Mouse (Mus musculus) kidney, embryonic 15.5 days (tissue): ENCODE data around the gene Gm1673. TPM values are rescaled to one million over a fixed set of nuclear protein-coding genes. Genes with fewer than 3 reads are reported as not detected.
"Not testable (repeated sequence)": the region's sequence is repeated elsewhere in the genome, so short reads cannot be mapped to it uniquely, and the experiment has no call there.

Source experiments
- ATAC-seq: fragments of 200-750 bp; cut with Nextera tagmentation; replicated peaks from 2 replicates; pipeline ENCODE4 v1.8.0; 2017; ENCODE audit warnings: moderate TSS enrichment; ENCODE audit not compliant: low FRiP score
- H3K27ac ChIP-seq: fragments of 300-500 bp; sonication (generic); 2 replicates; pipeline ENCODE4 v1.5.1; 2015; ENCODE audit warnings: mild to moderate bottlenecking, inconsistent platforms
- H3K27me3 ChIP-seq: fragments of 300-500 bp; sonication (generic); 2 replicates; pipeline ENCODE4 v1.6.1; 2015; ENCODE audit warnings: inconsistent platforms
- H3K36me3 ChIP-seq: fragments of 300-500 bp; sonication (generic); 2 replicates; pipeline ENCODE4 v1.6.1; 2015; ENCODE audit warnings: inconsistent platforms
- H3K4me1 ChIP-seq: fragments of 300-500 bp; sonication (generic); 2 replicates; pipeline ENCODE4 v1.6.1; 2015; ENCODE audit warnings: inconsistent platforms
- H3K4me2 ChIP-seq: fragments of 300-500 bp; sonication (generic); 2 replicates; pipeline ENCODE4 v1.6.1; 2015; ENCODE audit warnings: moderate library complexity, mild to moderate bottlenecking, inconsistent platforms
- H3K4me3 ChIP-seq: fragments of 300-500 bp; sonication (generic); replicated peaks from 2 replicates; pipeline ENCODE4 v1.5.1; 2015; ENCODE audit warnings: mild to moderate bottlenecking, inconsistent platforms
- H3K9ac ChIP-seq: fragments of 300-500 bp; sonication (generic); 2 replicates; pipeline ENCODE4 v1.6.1; 2015; ENCODE audit warnings: mild to moderate bottlenecking, inconsistent platforms
- H3K9me3 ChIP-seq: fragments of 300-500 bp; sonication (generic); replicated peaks from 2 replicates; pipeline ENCODE4 v1.6.1; 2016; ENCODE audit warnings: inconsistent platforms
- WGBS: fragments of 180-500 bp; shearing (Covaris S2); methylation state at CpG from one replicate; pipeline ENCODE4 v1.1.7; 2015; ENCODE audit warnings: mixed read lengths; 5-methylcytosine and 5-hydroxymethylcytosine counted together
- polyA plus RNA-seq: library from polyadenylated mRNA; unstranded; fragments of >200 nt; fragmentation: Nextera tagmentation; extraction: Ambion mirVana; gene quantifications from 2 replicates; pipeline ENCODE4 v1.2.1, GENCODE M21; 2015

Gene Gm1673
- 105 TPM in 2 replicates for polyA plus RNA-seq

DNA sequence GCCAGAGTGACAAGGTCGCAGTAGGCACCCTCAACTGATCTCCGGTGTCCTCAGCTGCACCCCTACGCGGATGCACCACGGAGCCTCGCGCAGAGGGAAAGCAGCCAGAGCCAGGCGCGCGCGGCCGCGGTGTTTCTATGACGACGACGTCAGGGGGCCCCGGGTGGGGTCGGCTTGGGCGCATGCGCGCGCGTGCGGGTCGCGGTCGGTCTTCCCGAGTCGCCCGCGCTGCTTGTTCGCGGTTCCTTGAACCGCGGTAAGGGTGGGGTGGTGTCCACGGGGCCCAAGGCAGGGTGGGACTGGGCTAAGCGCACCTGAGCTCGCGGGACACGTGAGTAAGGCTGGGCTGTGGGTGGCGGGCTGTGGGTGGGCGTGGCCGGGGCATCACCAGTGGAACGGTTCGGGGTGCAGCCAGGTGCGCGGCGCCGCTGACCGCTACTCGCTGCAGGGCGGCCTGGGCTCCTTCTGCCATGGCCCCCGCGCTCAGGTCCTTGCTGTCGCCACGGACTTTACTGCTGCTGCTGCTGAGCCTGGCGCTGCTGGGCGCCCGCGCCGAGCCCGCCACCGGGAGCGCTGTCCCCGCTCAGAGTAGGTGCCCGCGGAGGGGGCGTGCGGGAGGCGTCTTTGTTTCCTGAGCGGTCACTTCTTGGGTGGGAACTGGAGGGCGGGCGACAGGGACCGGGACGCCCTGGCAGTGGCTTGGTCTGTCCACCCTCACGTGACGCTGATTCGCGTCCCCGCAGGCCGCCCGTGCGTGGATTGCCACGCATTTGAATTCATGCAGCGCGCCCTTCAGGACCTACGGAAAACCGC lies at the start of gene Gm1673:
TSS of gene Gm1673 (plus strand) at position 125 of the 813 bp plus-strand sequence.
- Histone ChIP-seq H3K27me3 (no peaks in the 10 kb centered on the region), H3K4me3 (peak within 1 kb of the TSS; percentile 90), H3K9ac (peak within 1 kb of the TSS; percentile 70), H3K4me2 (peak within 1 kb of the TSS; percentile 93), H3K9me3 (no peaks in the 10 kb centered on the region), H3K36me3 (no peaks in the 10 kb centered on the region), H3K27ac (peak within 1 kb of the TSS; percentile 75), H3K4me1 (peaks cover 25% of the 10 kb centered on the region)
- peak; percentile 90 for ATAC-seq
- WGBS = 1% methylated on average over 88 of the region's 88 CpGs

DNA sequence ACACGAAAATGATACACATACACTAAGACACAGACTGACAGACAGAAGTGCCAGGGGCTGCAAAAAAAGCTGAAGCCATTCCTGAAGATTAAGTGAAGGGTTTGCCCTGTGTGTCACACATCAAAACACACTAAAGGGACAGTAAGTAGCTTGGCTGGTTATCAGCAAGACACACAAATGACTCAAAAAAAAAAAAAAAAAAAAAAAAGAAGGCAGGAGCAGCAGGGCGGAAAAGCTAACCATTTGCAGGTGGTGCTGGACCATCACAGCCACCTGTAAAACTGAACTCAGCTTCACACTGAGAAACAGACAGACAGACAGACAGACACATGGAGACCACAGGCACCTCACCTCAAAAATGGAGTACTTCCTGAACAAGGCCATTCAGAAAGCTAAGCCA lies 49.2 kb upstream of the Gm1673 start:
- Histone ChIP-seq H3K4me2 (peak overlapping the region; percentile 74), H3K36me3 (peaks cover 42% of the 10 kb centered on the region), H3K9me3 (peaks cover 4% of the 10 kb centered on the region; the same call in 1 of the 2 replicates), H3K4me1 (peaks cover 25% of the 10 kb centered on the region), H3K27ac (no peak overlapping the region), H3K27me3 (no peaks in the 10 kb centered on the region), H3K9ac (no peak overlapping the region), H3K4me3 (0 out of 2 replicates have a peak overlapping the region, but pooled peaks have one; percentile 96)
- ATAC-seq = no peak
- 77% methylated on average over 2 of the region's 2 CpGs for WGBS

DNA sequence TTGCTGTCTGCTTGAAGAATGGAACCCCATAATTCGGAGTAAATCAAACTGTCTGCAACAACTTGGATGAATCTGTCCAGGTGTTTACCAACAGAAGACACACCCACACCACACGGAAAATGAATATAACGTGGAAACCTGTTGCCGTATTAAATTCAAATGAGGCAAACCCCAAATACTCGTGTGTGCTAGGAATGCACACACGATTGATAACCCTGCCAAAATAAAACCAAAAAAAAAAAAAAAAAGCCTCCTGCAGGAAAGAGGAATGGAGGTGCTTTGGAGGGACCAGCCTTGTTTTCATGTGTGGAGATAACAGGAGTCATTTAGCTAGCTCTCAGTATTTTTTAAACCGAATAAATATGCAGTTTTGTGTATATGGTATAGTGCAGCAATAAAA lies 48.4 kb upstream of the Gm1673 start:
- peak overlapping the region; percentile 74 for H3K4me2 ChIP-seq
- H3K36me3 ChIP-seq = peaks cover 42% of the 10 kb centered on the region
- ATAC-seq = no peak
- peaks cover 25% of the 10 kb centered on the region for H3K4me1 ChIP-seq
- peaks cover under 1% of the 10 kb centered on the region; the same call in 1 of the 2 replicates for H3K9me3 ChIP-seq
- peak overlapping the region; percentile 85; the same call in 1 of the 2 replicates for H3K9ac ChIP-seq
- no peak overlapping the region for H3K27ac ChIP-seq
- H3K27me3 ChIP-seq = no peaks in the 10 kb centered on the region
- WGBS = 73% methylated on average over 7 of the region's 7 CpGs
- peak overlapping the region; percentile 96 for H3K4me3 ChIP-seq

DNA sequence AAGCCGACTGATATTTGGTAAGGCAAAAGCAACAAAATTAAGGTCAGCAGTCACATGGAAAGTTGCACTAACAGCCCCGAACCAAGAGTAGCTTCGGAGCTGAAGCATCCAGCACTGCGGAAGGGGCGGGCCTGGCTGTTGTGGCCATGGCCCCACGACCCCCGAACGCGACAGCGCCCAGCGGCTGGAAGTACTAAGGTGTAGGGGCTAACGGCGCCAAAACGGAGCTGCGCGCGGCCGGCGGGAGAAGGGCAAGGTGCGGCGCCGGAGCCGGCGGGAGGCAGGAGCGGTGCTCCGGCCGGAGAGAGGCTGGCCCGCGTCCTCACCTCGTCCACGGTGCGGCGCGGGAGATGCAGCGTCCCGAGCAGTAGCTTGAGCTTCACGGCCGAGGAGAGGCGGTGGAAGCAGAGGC lies 47.5 kb upstream of the Gm1673 start:
- Histone ChIP-seq H3K27ac (peak overlapping the region; percentile 95), H3K36me3 (peaks cover 41% of the 10 kb centered on the region), H3K4me1 (peaks cover 25% of the 10 kb centered on the region), H3K9ac (peak overlapping the region; percentile 85), H3K9me3 (no peaks in the 10 kb centered on the region), H3K4me3 (peak overlapping the region; percentile 96), H3K4me2 (peak overlapping the region; percentile 74), H3K27me3 (no peaks in the 10 kb centered on the region)
- ATAC-seq = peak; percentile 75
- WGBS = 2% methylated on average over 39 of the region's 39 CpGs

DNA sequence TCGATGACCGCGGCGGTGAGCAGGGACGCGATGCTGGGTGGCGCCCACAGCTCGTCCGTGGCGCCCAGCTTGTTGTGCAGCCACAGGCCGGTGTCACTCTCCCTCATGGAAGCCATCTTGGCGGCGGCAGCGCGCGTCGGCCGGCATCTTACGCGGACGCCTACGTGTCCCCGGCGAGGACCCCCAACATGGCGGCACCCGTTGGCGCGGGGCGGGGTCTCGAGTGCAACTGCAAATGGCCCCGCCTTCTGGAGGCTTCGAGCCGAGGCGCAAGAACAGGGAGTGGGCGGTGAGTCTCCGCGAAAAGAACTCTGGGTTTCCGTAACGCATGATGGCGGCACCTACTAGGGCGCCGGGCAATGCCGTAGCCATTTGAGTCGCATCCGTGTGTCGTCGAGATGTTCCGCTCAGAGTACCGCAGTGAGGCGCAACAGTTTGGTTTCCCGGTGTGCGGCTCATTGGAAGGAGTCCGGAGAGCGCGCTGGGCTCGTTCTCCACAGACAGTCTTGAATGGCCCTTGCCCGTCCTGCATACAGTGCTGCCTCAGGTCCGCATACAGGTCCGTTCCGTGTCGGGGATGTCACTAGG lies 47.0 kb upstream of the Gm1673 start, which contains the start of gene Nelfa:
TSS of gene Nelfa (minus strand) at position 294 of the 588 bp plus-strand sequence.
- no peaks in the 10 kb centered on the region for H3K27me3 ChIP-seq
- peak within 1 kb of the TSS; percentile 85 for H3K9ac ChIP-seq
- WGBS = under 1% methylated on average over 61 of the region's 61 CpGs
- peak within 1 kb of the TSS; percentile 74 for H3K4me2 ChIP-seq
- no peaks in the 10 kb centered on the region for H3K9me3 ChIP-seq
- H3K4me1 ChIP-seq = peaks cover 25% of the 10 kb centered on the region
- peak within 1 kb of the TSS; percentile 96 for H3K4me3 ChIP-seq
- H3K36me3 ChIP-seq = peaks cover 41% of the 10 kb centered on the region
- ATAC-seq = peak; percentile 98
- H3K27ac ChIP-seq = peak within 1 kb of the TSS; percentile 95

DNA sequence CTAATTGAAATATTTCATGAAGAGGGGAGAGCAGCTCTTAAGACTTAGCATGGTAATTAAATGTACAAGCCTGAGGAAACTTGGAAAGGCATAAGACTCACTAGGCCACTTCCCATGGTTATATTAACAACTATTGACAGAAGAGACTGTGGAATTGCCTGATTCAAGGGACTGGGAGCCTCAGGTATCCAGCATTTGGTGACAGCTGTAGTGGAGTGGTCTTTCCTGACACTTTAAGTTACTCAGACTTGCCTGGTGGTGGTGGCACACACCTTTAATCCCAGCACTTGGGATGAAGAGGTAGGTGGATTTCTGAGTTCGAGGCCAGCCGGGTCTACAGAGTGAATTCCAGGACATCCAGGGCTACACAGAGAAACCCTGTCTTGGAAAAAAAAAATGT lies 46.0 kb upstream of the Gm1673 start:
- 95% methylated on average over 2 of the region's 2 CpGs for WGBS
- no peak for ATAC-seq

DNA sequence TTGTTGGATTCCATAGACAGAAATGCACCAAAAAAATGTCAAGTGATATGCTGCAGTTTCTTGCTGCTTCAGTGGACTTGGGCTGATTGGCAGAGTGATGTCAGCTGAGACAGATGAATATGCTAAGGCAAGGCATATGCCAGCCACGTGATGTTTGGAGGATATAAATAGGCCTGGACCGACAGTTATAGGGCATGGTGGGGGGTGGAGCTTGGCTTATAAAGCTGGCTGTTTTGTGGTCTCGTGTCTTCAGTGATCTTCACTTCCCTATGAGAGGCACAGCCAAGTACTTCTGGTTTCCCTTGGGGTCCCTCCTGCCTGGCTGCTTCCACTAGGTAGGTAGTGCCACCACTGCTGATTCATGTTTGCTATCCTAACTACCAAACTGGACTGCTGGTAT lies 44.8 kb upstream of the Gm1673 start:
- peaks cover 29% of the 10 kb centered on the region for H3K36me3 ChIP-seq
- peaks cover 25% of the 10 kb centered on the region for H3K4me1 ChIP-seq
- no peak for ATAC-seq
- no peak overlapping the region for H3K4me3 ChIP-seq
- H3K27ac ChIP-seq = no peak overlapping the region
- peaks cover 11% of the 10 kb centered on the region; the same call in 1 of the 2 replicates for H3K9me3 ChIP-seq
- H3K27me3 ChIP-seq = no peaks in the 10 kb centered on the region
- WGBS = 90% methylated on average over 3 of the region's 3 CpGs
- no peak overlapping the region for H3K9ac ChIP-seq
- H3K4me2 ChIP-seq = no peak overlapping the region

More for the DNA sequence above, 46.0 kb upstream of the Gm1673 start:
- Histone ChIP-seq H3K4me1 (peaks cover 25% of the 10 kb centered on the region), H3K4me3 (peak overlapping the region; percentile 96), H3K27me3 (no peaks in the 10 kb centered on the region), H3K36me3 (peaks cover 35% of the 10 kb centered on the region), H3K9me3 (peaks cover 6% of the 10 kb centered on the region; the same call in 1 of the 2 replicates), H3K4me2 (peak overlapping the region; percentile 74), H3K9ac (peak overlapping the region; percentile 60), H3K27ac (no peak overlapping the region)

DNA sequence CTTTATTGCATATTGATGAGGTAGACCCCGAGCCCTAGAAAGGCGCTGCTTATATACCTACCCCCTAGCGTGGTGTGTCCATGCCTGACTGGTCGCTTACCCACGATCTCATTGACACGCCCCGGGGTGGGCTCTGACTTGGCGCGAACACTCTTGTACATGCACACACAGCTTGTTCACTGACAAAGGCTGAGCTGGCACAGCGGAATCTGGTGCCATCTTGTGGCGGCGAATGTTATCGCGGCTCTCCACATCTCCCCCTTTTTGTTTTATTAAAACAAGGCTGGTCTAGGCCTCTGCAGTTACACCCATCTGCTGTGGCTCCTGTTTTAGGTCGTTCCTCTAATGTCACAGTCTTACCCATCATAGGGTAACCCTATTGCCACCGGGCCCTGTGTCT lies 36.2 kb upstream of the Gm1673 start:
- H3K9ac ChIP-seq, H3K27ac ChIP-seq, H3K4me2 ChIP-seq, H3K27me3 ChIP-seq, H3K4me1 ChIP-seq, H3K36me3 ChIP-seq, H3K4me3 ChIP-seq, ATAC-seq: not testable (repeated sequence)
- peaks cover 32% of the 10 kb centered on the region for H3K9me3 ChIP-seq
- 87% methylated on average over 16 of the region's 16 CpGs for WGBS

DNA sequence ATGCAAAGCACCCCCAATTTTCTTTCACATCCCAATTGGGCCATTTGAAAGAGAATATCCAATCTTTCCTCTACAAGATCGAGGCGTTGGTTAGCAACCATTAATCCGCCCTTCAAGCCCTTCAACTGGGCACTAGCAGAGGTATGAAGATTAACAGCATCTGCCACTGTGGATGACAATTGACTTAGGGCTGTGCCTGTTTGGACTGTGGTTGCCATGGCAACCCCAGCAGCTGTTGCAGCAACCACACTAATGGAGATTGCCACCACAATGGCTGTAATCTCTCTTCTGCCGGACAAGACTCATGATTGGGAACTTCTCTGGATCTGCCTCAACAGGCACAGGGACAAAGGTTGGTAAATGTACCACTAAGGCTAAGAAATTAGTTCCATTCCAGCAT lies 34.9 kb upstream of the Gm1673 start:
- no peak for ATAC-seq
- Histone ChIP-seq H3K9ac (no peak overlapping the region), H3K36me3 (no peaks in the 10 kb centered on the region), H3K4me3 (no peak overlapping the region), H3K9me3 (peaks cover 30% of the 10 kb centered on the region), H3K4me2 (no peak overlapping the region), H3K27ac (no peak overlapping the region), H3K4me1 (no peaks in the 10 kb centered on the region), H3K27me3 (no peaks in the 10 kb centered on the region)
- WGBS = 92% methylated on average over 4 of the region's 4 CpGs

DNA sequence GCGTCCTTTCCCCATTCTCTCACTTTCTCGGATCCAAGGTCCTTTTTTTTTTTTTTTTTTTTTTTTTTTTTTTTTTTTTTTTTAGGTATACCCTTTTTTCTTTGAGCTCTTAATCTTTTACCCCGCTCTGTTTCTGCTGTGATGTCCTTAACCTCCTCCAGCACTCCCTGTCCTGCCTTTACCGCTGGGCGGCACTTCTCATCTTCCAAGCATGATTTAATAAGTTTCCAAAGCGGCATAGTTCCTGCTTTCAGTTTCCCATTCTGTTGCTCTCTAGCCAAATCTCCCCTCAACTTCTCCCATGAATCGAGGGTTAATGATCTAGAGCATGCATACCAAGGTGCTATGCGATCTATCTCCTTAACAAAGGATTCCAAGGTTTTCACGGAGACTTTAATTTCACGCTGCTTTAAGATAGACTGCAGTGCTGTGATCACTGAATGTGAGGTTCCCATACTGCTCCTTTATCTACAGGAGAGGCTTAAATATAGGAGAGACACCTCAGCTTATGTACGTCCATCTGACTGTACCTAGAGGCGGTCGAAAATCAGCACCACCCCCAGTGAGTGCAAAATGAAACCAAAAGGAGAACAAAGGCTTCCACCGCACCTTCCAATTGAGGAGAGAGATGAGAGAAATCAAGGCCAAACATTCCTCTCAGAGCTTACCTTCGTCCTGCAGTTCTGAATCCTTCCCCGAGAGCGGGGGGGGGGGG lies 29.6 kb upstream of the Gm1673 start:
- 90% methylated on average over 17 of the region's 17 CpGs for WGBS
- Histone ChIP-seq H3K4me1 (no peaks in the 10 kb centered on the region), H3K4me2 (no peak overlapping the region), H3K36me3 (no peaks in the 10 kb centered on the region), H3K27ac (no peak overlapping the region), H3K9me3 (peaks cover 10% of the 10 kb centered on the region), H3K27me3 (no peaks in the 10 kb centered on the region), H3K4me3 (no peak overlapping the region), H3K9ac (no peak overlapping the region)
- ATAC-seq = no peak

DNA sequence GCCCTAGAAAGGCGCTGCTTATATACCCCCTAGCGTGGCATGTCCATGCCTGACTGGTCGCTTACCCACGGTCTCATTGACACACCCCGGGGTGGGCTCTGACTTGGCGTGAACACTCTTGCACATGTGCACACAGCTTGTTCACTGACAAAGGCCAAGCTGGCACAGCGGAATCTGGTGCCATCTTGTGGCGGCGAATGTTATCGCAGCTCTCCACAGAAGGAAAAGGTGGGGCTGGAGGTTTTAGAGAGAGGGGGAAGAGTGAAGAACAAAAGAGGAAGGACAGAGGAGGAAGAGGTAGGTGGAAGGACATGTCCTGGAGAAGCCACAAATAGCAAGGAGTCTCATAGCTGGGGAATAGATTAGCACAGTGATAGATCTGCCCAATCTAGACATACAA lies 28.9 kb upstream of the Gm1673 start:
- WGBS = 39% methylated on average over 10 of the region's 10 CpGs
- H3K4me1 ChIP-seq = no peaks in the 10 kb centered on the region
- H3K4me3 ChIP-seq = no peak overlapping the region
- no peak for ATAC-seq
- peaks cover 10% of the 10 kb centered on the region for H3K9me3 ChIP-seq
- no peaks in the 10 kb centered on the region for H3K36me3 ChIP-seq
- no peak overlapping the region for H3K4me2 ChIP-seq
- H3K9ac ChIP-seq = no peak overlapping the region
- no peaks in the 10 kb centered on the region for H3K27me3 ChIP-seq
- no peak overlapping the region for H3K27ac ChIP-seq

DNA sequence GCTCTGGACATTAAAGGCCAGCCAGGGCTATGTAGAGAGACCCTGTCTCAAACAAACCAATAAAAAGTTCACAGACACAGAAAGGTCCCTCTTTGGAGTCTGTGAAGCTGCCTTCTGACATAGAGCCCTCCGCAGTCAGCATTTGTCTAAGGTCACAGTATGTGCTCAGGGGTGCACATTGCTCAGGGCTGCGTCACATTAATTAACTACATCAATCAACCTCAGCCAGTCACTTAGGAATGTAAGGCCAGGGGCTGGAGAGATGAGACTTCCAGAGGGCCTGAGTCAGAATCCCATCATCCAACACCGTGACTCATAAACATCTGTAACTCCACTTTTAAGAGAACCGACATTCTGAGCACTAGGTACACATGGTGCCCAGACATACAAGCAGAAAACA lies 27.4 kb upstream of the Gm1673 start:
- H3K9ac ChIP-seq = no peak overlapping the region
- WGBS = 67% methylated on average over 4 of the region's 4 CpGs
- no peak overlapping the region for H3K4me2 ChIP-seq
- no peaks in the 10 kb centered on the region for H3K36me3 ChIP-seq
- H3K27ac ChIP-seq = no peak overlapping the region
- no peak overlapping the region for H3K4me3 ChIP-seq
- peaks cover 10% of the 10 kb centered on the region for H3K9me3 ChIP-seq
- no peak for ATAC-seq
- no peaks in the 10 kb centered on the region for H3K27me3 ChIP-seq
- H3K4me1 ChIP-seq = no peaks in the 10 kb centered on the region
